ENCODE assay signal across 7 mouse cellular contexts in the genomic region with DNA sequence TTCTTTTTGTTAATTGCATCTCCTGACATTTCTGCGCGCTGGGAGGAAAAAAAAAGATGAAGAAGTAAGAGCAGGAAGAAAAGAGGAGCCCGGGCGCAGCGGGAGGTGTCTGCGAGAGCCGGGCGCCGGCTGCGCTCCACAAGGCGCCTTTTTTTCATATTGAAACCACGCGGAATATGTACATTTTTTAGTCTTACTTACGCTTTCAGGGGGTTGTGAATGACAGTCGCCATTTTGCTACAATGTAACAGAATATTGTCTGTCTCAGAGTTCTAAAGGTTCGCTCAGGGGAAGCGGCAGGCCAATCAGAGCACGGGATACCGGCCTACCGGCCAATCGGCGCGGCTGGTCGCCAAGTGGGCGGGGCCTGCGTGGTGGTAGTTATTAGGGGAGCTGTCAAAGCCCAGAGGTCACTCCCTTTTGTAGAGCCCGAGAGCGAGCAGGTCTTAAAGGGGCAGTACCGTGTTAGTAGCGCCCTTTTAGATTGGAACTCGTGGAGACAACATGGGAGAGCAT. TPM values are rescaled to one million over a fixed set of nuclear protein-coding genes. Genes with fewer than 3 reads are reported as not detected.
DNase-seq lines count a peak whose midpoint lies in the region; ATAC-seq and TF ChIP-seq lines count a peak whose summit lies in the region.

A gene (minus strand): TSS at position 241 of the 516 bp plus-strand sequence.

- peak within 1 kb of the TSS; percentile 83 for H3K27ac ChIP-seq in intestine, postnatal 0 days (ENCODE audit: low read depth, low read length)
- H3K27ac ChIP-seq in midbrain, embryonic 12.5 days (replicated peaks): peak within 1 kb of the TSS; percentile 88
- H3K27ac ChIP-seq in small intestine, adult 2 months (ENCODE audit: insufficient read depth, low read depth, low read length): peak within 1 kb of the TSS; percentile 1; the same call in 1 of the 2 replicates

- H3K4me2 ChIP-seq in intestine, postnatal 0 days (replicated peaks; ENCODE audit: low read depth): peak within 1 kb of the TSS; percentile 98
- peak within 1 kb of the TSS; percentile 99 for H3K4me2 ChIP-seq in midbrain, embryonic 12.5 days (replicated peaks)

- peak within 1 kb of the TSS; percentile 81 for H3K4me3 ChIP-seq in intestine, postnatal 0 days (ENCODE audit: low read depth, low read length)
- H3K4me3 ChIP-seq in midbrain, embryonic 12.5 days: peak within 1 kb of the TSS; percentile 75
- H3K4me3 ChIP-seq in small intestine, adult 2 months (ENCODE audit: low read depth, low read length): peak within 1 kb of the TSS; percentile 70

- no peak for TF ChIP-seq CTCF in intestine, postnatal 0 days (IDR thresholded peaks at IDR 0.05; ENCODE audit: low read depth)
- no peak for TF ChIP-seq CTCF in small intestine, adult 2 months (IDR thresholded peaks at IDR 0.05; ENCODE audit: extremely low read depth, insufficient read length, insufficient replicate concordance, low read depth, low read length)

- H3K9ac ChIP-seq in intestine, postnatal 0 days (ENCODE audit: low read depth, low read length): peak within 1 kb of the TSS; percentile 75
- H3K9ac ChIP-seq in midbrain, embryonic 12.5 days (replicated peaks): peak within 1 kb of the TSS; percentile 77

- no peaks in the 10 kb centered on the region for H3K4me1 ChIP-seq in intestine, postnatal 0 days (replicated peaks; ENCODE audit: control insufficient read depth, insufficient read depth, low read length)
- H3K4me1 ChIP-seq in midbrain, embryonic 12.5 days: peaks cover 25% of the 10 kb centered on the region
- no peaks in the 10 kb centered on the region for H3K4me1 ChIP-seq in small intestine, adult 2 months (ENCODE audit: control insufficient read depth, insufficient read depth, insufficient read length, low read length)

- DNase-seq in adrenal gland, adult 8-10 months: peak; percentile 99
- peak; percentile 97 for DNase-seq in embryo, embryonic 9.5 days (ENCODE audit: extremely low spot score)
- peak; percentile 99 to 100 for DNase-seq in gastrocnemius, postnatal 4 days (ENCODE audit: low spot score in 2 of 2)
- DNase-seq in left cerebral cortex, postnatal 4 days: peak; percentile 100

- H3K9me3 ChIP-seq in intestine, postnatal 0 days (ENCODE audit: control insufficient read depth): no peaks in the 10 kb centered on the region
- H3K9me3 ChIP-seq in midbrain, embryonic 12.5 days: peaks cover 4% of the 10 kb centered on the region; the same call in 1 of the 2 replicates

- WGBS in intestine, postnatal 0 days: 1% methylated on average over 31 of the region's 31 CpGs
- 0% methylated on average over 31 of the region's 31 CpGs for WGBS in midbrain, embryonic 12.5 days
- WGBS in small intestine, adult 2 months: under 1% methylated on average over 31 of the region's 31 CpGs

- no peaks in the 10 kb centered on the region for H3K36me3 ChIP-seq in intestine, postnatal 0 days (ENCODE audit: control insufficient read depth, insufficient read depth)
- H3K36me3 ChIP-seq in midbrain, embryonic 12.5 days: no peaks in the 10 kb centered on the region
- H3K36me3 ChIP-seq in small intestine, adult 2 months (ENCODE audit: control insufficient read depth, insufficient read depth, low read length): no peaks in the 10 kb centered on the region

- ATAC-seq in intestine, postnatal 0 days: peak; percentile 96
- ATAC-seq in midbrain, embryonic 12.5 days (ENCODE audit: low FRiP score, low read depth): peak; percentile 95

- peak; percentile 61; the same call in 1 of the 2 replicates for TF ChIP-seq POLR2A in small intestine, adult 2 months (IDR thresholded peaks at IDR 0.05; ENCODE audit: low read depth, low read length)

- intact Hi-C loops in left cerebral cortex, postnatal 4 days (cut with DNase I): loop anchor here (5.0 kb wide), 1 partner anchor 170 kb away; no protein-coding TSS in a partner anchor

- H3K27me3 ChIP-seq in intestine, postnatal 0 days (replicated peaks; ENCODE audit: control insufficient read depth, insufficient read depth, low read length): no peaks in the 10 kb centered on the region; the same call in 1 of the 2 replicates
- H3K27me3 ChIP-seq in midbrain, embryonic 12.5 days: peaks cover 16% of the 10 kb centered on the region
- H3K27me3 ChIP-seq in small intestine, adult 2 months (ENCODE audit: control insufficient read depth, insufficient read depth, low read length): no peaks in the 10 kb centered on the region

RNA-seq across cellular contexts. Expression of the gene that starts here (rescaled TPM):
- total RNA-seq in adrenal gland, adult 8-10 months (2022): 10 to 100 TPM in 1 of 4 experiments, 1 to 10 TPM in 3; 6.9 to 14.2 (median 9.4) TPM
- 10 to 100 TPM; 15.6 to 19.3 TPM for total RNA-seq in gastrocnemius, postnatal 4 days (2021)
- polyA plus RNA-seq in intestine, postnatal 0 days (2015; fragmentation: Nextera tagmentation; extraction: Ambion mirVana): 5.1 and 5.9 TPM in 2 replicates
- total RNA-seq in left cerebral cortex, postnatal 4 days (2021): 10 to 100 TPM in 1 of 2 experiments, 1 to 10 TPM in 1; 7.0 to 11.0 TPM
- 17.4 and 19.3 TPM in 2 replicates for polyA plus RNA-seq in midbrain, embryonic 12.5 days (2016; fragmentation: Nextera tagmentation; extraction: Ambion mirVana)
- 1.7 and 10.0 TPM in 2 replicates for polyA plus RNA-seq in small intestine, adult 2 months (2012; rRNA removed)

Comparison
In these comparisons a context has a peak if more than half of its experiments do, and no peak if none do; other contexts are left out.
1. Peak in every context shown above with its lines: DNase-seq, ATAC-seq, H3K4me3 ChIP-seq and H3K27ac ChIP-seq.
2. H3K27ac ChIP-seq: peak in every context shown above with its lines; median percentile 88 in midbrain, embryonic 12.5 days; 83 in intestine, postnatal 0 days; 1 in small intestine, adult 2 months.